Mouse (Mus musculus): ENCODE measurements at regions not wholly inside any gene's neighbourhood (a gene's known extent, or its start where the extent isn't known, plus 50 kb on each side); places are given as distances from the start of the nearest gene placed in this dataset.

DNA sequence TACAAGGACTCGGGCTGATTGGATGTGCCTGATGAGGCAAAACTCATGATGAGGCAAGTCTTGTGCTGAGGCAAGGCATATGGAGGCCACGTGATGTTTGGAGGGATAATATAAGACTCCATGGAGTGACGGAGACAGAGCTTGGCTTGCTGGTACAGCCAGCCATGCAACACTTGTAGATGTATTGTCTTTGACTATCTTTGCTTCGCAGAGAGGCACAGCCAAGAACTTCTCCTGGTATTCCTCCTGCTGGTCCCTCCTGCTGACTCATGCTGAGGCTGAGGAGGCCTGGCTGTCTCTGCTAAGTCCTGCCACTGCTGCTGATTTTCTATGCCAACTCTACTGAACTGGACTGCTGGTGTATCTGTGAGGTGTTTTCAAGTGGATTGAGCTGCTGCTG, 260.8 kb upstream of the Man1a start:
- no peaks in the 10 kb centered on the region for H3K27me3 ChIP-seq (replicated peaks; ENCODE audit: insufficient read depth, low read length)
- DNase-seq (ENCODE audit: low spot score) = no peak
- ATAC-seq = no peak
- TF ChIP-seq CTCF (IDR thresholded peaks at IDR 0.05) (no peak), EP300 (IDR thresholded peaks at IDR 0.05) (no peak)
- H3K27ac ChIP-seq (ENCODE audit: low read length) = no peak overlapping the region
- 71% methylated on average over 4 of the region's 4 CpGs for whole genome bisulfite sequencing
- H3K36me3 ChIP-seq (ENCODE audit: insufficient read depth, low read length) = no peaks in the 10 kb centered on the region
- H3K4me2 ChIP-seq (replicated peaks; ENCODE audit: low read depth, low read length) = no peak overlapping the region
- H3K4me1 ChIP-seq (ENCODE audit: insufficient read depth, low read depth, low read length) = no peaks in the 10 kb centered on the region
- no peak overlapping the region for H3K4me3 ChIP-seq (ENCODE audit: low read depth, low read length)
- H3K9ac ChIP-seq (replicated peaks; ENCODE audit: low read depth) = no peak overlapping the region
- no peaks in the 10 kb centered on the region for H3K9me3 ChIP-seq (ENCODE audit: low read length)

All from lung, postnatal 0 days (tissue).